In the genomic region with DNA sequence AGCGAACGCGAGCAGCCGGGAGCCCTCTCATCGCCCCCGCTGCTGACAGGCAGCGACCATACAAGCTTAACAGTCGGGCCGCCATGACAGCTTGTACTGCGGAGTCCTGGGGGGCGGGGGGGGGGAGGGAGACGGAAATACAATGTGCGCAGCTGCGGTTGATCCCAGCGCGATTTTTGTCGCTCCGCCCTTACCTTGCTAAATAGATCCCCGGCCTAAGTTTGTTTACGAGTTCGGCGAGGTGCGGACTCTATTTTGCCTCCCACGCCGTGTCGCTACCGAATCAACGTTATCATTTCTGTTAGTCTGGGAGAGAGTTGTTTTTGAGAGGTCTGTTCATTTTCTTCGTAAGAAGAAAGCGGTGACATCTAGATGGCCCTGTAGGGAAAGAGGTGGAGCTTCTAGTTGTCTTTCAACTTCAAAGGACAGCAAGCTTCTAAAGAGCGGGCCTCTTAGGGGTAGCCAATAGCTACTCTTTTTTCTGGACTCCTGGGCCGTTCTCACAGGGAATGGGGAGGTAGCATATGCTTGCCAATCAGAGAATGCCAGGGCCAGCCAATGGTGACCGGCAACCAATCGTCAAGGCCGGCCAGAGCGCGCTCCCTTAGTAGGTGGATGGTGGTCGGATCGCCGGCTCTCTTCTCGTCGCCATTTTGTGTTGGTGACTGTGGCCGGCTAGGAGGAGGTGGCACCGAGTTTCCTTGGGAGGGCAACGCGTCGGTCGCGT, we compare ENCODE assay signal across 8 mouse cellular contexts. TPM values are rescaled to one million over a fixed set of nuclear protein-coding genes. Genes with fewer than 3 reads are reported as not detected.
DNase-seq lines count a peak whose midpoint lies in the region; ATAC-seq and TF ChIP-seq lines count a peak whose summit lies in the region.

A gene (plus strand): TSS at position 328 of the 727 bp plus-strand sequence.
A gene (minus strand): TSS at position 444 of the 727 bp plus-strand sequence.

- TF ChIP-seq POLR2A in kidney, adult 2 months (IDR thresholded peaks at IDR 0.05; ENCODE audit: low read depth, low read length) = no peak
- peak; percentile 17; the same call in 1 of the 2 replicates for TF ChIP-seq POLR2A in spleen, adult 2 months (IDR thresholded peaks at IDR 0.05; ENCODE audit: low read depth, low read length)

- H3K9me3 ChIP-seq in embryonic facial prominence, embryonic 13.5 days = no peaks in the 10 kb centered on the region
- no peaks in the 10 kb centered on the region for H3K9me3 ChIP-seq in limb, embryonic 12.5 days
- H3K9me3 ChIP-seq in midbrain, embryonic 15.5 days = no peaks in the 10 kb centered on the region

- DNase-seq in 3134 (ENCODE audit: extremely low read depth, insufficient read length, low spot score) = peak; percentile 86
- DNase-seq in adrenal gland, postnatal 36 days = peak; percentile 80 to 84
- DNase-seq in heart, adult 18-20 months = peak; percentile 83 to 89
- peak; percentile 91 for DNase-seq in kidney, adult 2 months
- peak; percentile 70 to 72 for DNase-seq in spleen, adult 2 months (ENCODE audit: low read depth in 1 of 2, low spot score in 2 of 2)

- H3K36me3 ChIP-seq in embryonic facial prominence, embryonic 13.5 days = peaks cover 5% of the 10 kb centered on the region; the same call in 1 of the 2 replicates
- H3K36me3 ChIP-seq in kidney, adult 2 months (ENCODE audit: control insufficient read depth, insufficient read depth, low read length) = no peaks in the 10 kb centered on the region
- H3K36me3 ChIP-seq in limb, embryonic 12.5 days = peaks cover 23% of the 10 kb centered on the region; the same call in 1 of the 2 replicates
- H3K36me3 ChIP-seq in midbrain, embryonic 15.5 days (replicated peaks) = no peaks in the 10 kb centered on the region
- peaks cover 5% of the 10 kb centered on the region; the same call in 1 of the 2 replicates for H3K36me3 ChIP-seq in spleen, adult 2 months (ENCODE audit: control insufficient read depth, insufficient read depth, low read length)

- H3K27ac ChIP-seq in embryonic facial prominence, embryonic 13.5 days = peak within 1 kb of the TSS; percentile 87
- H3K27ac ChIP-seq in kidney, adult 2 months (ENCODE audit: insufficient read depth, low read depth, low read length) = peak within 1 kb of the TSS; percentile 99
- H3K27ac ChIP-seq in limb, embryonic 12.5 days = peak within 1 kb of the TSS; percentile 88
- H3K27ac ChIP-seq in midbrain, embryonic 15.5 days = peak within 1 kb of the TSS; percentile 91
- peak within 1 kb of the TSS; percentile 98 for H3K27ac ChIP-seq in spleen, adult 2 months (ENCODE audit: insufficient read depth, low read length)

- no peak for TF ChIP-seq CTCF in kidney, adult 2 months (conservative IDR thresholded peaks at IDR 0.05; ENCODE audit: insufficient read depth, insufficient read length, low read depth, low read length)
- TF ChIP-seq CTCF in spleen, adult 2 months (IDR thresholded peaks at IDR 0.05; ENCODE audit: extremely low read depth, insufficient read depth, insufficient read length, insufficient replicate concordance) = no peak

- ATAC-seq in embryonic facial prominence, embryonic 13.5 days (ENCODE audit: insufficient number of reproducible peaks, insufficient read depth, low FRiP score, low TSS enrichment, low read depth) = peak; percentile 97
- peak; percentile 99 for ATAC-seq in limb, embryonic 12.5 days (ENCODE audit: insufficient number of reproducible peaks, insufficient read depth, low FRiP score, low TSS enrichment, low read depth)
- ATAC-seq in midbrain, embryonic 15.5 days (replicated peaks) = peak; percentile 98

- peak within 1 kb of the TSS; percentile 57 for H3K4me3 ChIP-seq in embryonic facial prominence, embryonic 13.5 days
- peak within 1 kb of the TSS; percentile 98 for H3K4me3 ChIP-seq in kidney, adult 2 months (ENCODE audit: insufficient read depth, low read depth, low read length)
- peak within 1 kb of the TSS; percentile 57 for H3K4me3 ChIP-seq in limb, embryonic 12.5 days (replicated peaks)
- H3K4me3 ChIP-seq in midbrain, embryonic 15.5 days = peak within 1 kb of the TSS; percentile 57
- peak within 1 kb of the TSS; percentile 96 for H3K4me3 ChIP-seq in spleen, adult 2 months (ENCODE audit: extremely low read depth, insufficient read depth, insufficient read length)

- H3K27me3 ChIP-seq in embryonic facial prominence, embryonic 13.5 days = no peaks in the 10 kb centered on the region
- H3K27me3 ChIP-seq in kidney, adult 2 months (replicated peaks; ENCODE audit: control insufficient read depth, insufficient read depth, low read length) = no peaks in the 10 kb centered on the region
- no peaks in the 10 kb centered on the region for H3K27me3 ChIP-seq in limb, embryonic 12.5 days
- H3K27me3 ChIP-seq in midbrain, embryonic 15.5 days (replicated peaks) = no peaks in the 10 kb centered on the region
- H3K27me3 ChIP-seq in spleen, adult 2 months (ENCODE audit: control insufficient read depth, insufficient read depth, low read length) = no peaks in the 10 kb centered on the region

- H3K4me2 ChIP-seq in embryonic facial prominence, embryonic 13.5 days = peak within 1 kb of the TSS; percentile 61
- peak within 1 kb of the TSS; percentile 65 for H3K4me2 ChIP-seq in limb, embryonic 12.5 days
- peak within 1 kb of the TSS; percentile 51 for H3K4me2 ChIP-seq in midbrain, embryonic 15.5 days

- H3K9ac ChIP-seq in embryonic facial prominence, embryonic 13.5 days = peak within 1 kb of the TSS; percentile 77
- H3K9ac ChIP-seq in limb, embryonic 12.5 days (replicated peaks) = peak within 1 kb of the TSS; percentile 70
- peak within 1 kb of the TSS; percentile 57 for H3K9ac ChIP-seq in midbrain, embryonic 15.5 days

- 21% methylated on average over 49 of the region's 49 CpGs for WGBS in embryonic facial prominence, embryonic 13.5 days
- WGBS in kidney, adult 2 months = 0% methylated on average over 48 of the region's 49 CpGs
- WGBS in limb, embryonic 12.5 days = 15% methylated on average over 49 of the region's 49 CpGs
- 26% methylated on average over 48 of the region's 49 CpGs for WGBS in midbrain, embryonic 15.5 days
- WGBS in spleen, adult 2 months = 18% methylated on average over 48 of the region's 49 CpGs

- H3K4me1 ChIP-seq in embryonic facial prominence, embryonic 13.5 days = peaks cover 5% of the 10 kb centered on the region; the same call in 1 of the 2 replicates
- H3K4me1 ChIP-seq in kidney, adult 2 months (ENCODE audit: control insufficient read depth, insufficient read depth, low read length) = peaks cover 2% of the 10 kb centered on the region; the same call in 1 of the 2 replicates
- peaks cover 9% of the 10 kb centered on the region for H3K4me1 ChIP-seq in limb, embryonic 12.5 days (replicated peaks)
- peaks cover 22% of the 10 kb centered on the region for H3K4me1 ChIP-seq in midbrain, embryonic 15.5 days
- H3K4me1 ChIP-seq in spleen, adult 2 months (ENCODE audit: control insufficient read depth, insufficient read depth, insufficient read length) = no peaks in the 10 kb centered on the region; the same call in 1 of the 2 replicates

RNA-seq across cellular contexts. Expression of the first gene that starts in this region (rescaled TPM):
- total RNA-seq in adrenal gland, postnatal 36 days (2021) = 10 to 100 TPM; 31.1 to 38.4 TPM
- polyA plus RNA-seq in embryonic facial prominence, embryonic 13.5 days (2015; fragmentation: Nextera tagmentation; extraction: Ambion mirVana) = 66.0 and 70.1 TPM in 2 replicates
- total RNA-seq in heart, adult 18-20 months (2021) = 10 to 100 TPM; 16.4 to 19.2 TPM
- polyA plus RNA-seq in kidney, adult 2 months (2012; rRNA removed) = 39.2 and 46.4 TPM in 2 replicates
- polyA plus RNA-seq in limb, embryonic 12.5 days (2016; fragmentation: Nextera tagmentation; extraction: Ambion mirVana) = 84.7 and 86.1 TPM in 2 replicates
- polyA plus RNA-seq in midbrain, embryonic 15.5 days (2015; fragmentation: Nextera tagmentation; extraction: Ambion mirVana) = 64.3 and 64.9 TPM in 2 replicates
- polyA plus RNA-seq in spleen, adult 2 months (2012; rRNA removed) = 47.5 and 64.5 TPM in 2 replicates

RNA-seq across cellular contexts. Expression of the second gene that starts in this region (rescaled TPM):
- total RNA-seq in adrenal gland, postnatal 36 days (2021) = 100 to 1,000 TPM; 292 to 346 TPM
- 224 TPM in 2 replicates for polyA plus RNA-seq in embryonic facial prominence, embryonic 13.5 days (2015; fragmentation: Nextera tagmentation; extraction: Ambion mirVana)
- total RNA-seq in heart, adult 18-20 months (2021) = 100 to 1,000 TPM; 646 to 672 TPM
- 325 and 376 TPM in 2 replicates for polyA plus RNA-seq in kidney, adult 2 months (2012; rRNA removed)
- polyA plus RNA-seq in limb, embryonic 12.5 days (2016; fragmentation: Nextera tagmentation; extraction: Ambion mirVana) = 205 and 217 TPM in 2 replicates
- polyA plus RNA-seq in midbrain, embryonic 15.5 days (2015; fragmentation: Nextera tagmentation; extraction: Ambion mirVana) = 182 and 192 TPM in 2 replicates
- 64.1 and 65.4 TPM in 2 replicates for polyA plus RNA-seq in spleen, adult 2 months (2012; rRNA removed)

Comparison
In these comparisons a context has a peak if more than half of its experiments do, and no peak if none do; other contexts are left out.
1. Peak in every context shown above with its lines: DNase-seq, ATAC-seq, H3K4me3 ChIP-seq and H3K27ac ChIP-seq.